Mouse (Mus musculus): Measurements from ENCODE around the gene Atxn7.

DNA sequence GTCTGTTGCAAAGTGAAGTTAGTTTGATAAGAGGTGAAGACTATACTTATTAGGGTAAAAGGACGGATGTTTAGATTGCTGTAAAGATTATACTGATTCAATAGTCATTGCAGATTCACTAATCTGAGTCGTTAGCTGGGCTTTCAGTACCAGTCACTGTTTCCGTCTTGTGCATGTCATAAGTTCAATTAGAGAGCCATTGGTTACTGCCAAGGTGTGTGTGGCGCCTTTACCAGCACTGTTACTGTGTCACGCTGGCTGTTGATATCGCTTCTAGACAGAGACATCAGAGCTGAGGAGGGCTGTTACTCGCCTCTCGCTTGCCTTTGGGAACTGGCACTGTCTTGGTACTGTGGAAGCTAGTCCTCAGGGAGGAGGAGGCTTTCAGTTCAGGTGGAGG lies 64.6 kb downstream of the Atxn7 start:
- TF ChIP-seq CTCF (IDR thresholded peaks at IDR 0.05; ENCODE audit: low read depth, low read length) (no peak), GATA1 (IDR thresholded peaks at IDR 0.05; ENCODE audit: borderline replicate concordance, low read length) (no peak)

Data from G1E (cell line).